Mouse (Mus musculus) CD4-positive, CD25-positive, alpha-beta regulatory T cell, adult 2 months (primary cell): ENCODE results near the gene Ano5.

Experiments
- DNase-seq: peaks from one replicate; pipeline ENCODE4 v3.0.0-alpha.2; 2012; ENCODE audit warnings: low read depth, low spot score

Gene Ano5

DNA sequence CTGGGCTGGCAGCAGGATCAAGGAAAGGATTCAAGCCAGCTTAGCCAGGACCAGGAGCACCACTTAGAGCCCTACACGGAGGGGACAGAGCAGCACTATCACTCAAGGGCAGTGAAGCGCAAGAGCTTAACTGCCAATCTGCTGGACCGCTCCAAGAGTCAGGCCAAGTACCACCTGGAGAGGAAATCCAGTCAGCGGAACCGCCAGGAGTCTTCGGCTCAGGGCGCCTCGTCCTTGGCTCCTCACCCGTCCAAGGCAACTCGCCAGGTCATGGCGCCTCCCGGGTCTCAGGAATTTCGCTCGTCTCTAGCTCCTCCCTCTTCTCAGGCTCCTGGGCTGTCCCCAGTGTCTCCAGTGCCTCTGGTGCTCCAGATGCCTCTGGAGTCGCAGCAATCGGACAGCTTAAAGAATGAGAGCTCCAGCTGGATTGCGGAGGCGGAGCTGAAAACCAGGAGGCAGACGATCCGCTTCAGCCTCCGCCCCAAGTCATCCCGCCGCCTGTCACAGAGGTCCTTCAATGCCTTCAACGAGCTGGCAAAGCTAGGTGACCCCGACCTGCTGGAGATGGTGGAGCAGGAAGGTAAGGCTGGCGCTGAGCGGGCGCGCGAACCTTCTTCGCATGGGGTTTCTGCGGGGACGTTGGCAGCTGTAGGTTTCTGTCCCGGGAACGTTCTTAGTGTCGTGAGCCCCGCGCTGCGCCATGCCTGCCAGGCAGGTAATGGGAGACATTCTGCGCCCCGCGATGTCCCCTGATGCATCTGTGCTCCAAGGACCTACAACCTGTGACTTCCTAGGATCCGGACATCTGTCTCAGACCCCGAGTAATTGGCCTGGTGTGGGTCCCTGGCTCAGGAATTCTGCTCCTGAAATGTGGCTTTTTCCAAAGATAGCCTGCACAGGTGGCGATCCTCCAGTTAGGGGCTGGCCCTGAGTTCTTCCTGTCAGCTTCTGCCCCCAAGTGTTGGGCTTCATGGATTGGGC lies at the start of gene Ano5:
TSS of gene Ano5 (plus strand) at position 359 of the 981 bp plus-strand sequence.
- DNase-seq = no peak

DNA sequence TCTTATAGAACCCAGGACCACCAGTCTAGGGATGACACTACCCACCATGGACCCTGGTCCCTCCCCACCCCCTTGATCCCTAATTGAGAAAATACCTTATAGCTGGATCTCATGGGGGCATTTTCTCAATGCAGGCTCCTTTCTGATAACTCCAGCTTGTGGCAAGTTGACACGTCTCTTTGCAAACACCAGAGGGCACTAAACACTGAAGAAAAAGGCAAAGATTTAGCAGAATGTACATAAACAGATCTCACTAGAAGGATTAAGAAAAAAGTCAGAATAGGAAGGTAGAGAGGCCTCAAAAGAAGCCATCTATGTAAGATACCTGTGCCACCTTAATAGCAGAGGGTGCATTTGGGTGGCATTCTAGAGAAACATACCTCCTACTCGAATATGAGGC lies 11.4 kb upstream of the Ano5 start:
- DNase-seq = no peak

DNA sequence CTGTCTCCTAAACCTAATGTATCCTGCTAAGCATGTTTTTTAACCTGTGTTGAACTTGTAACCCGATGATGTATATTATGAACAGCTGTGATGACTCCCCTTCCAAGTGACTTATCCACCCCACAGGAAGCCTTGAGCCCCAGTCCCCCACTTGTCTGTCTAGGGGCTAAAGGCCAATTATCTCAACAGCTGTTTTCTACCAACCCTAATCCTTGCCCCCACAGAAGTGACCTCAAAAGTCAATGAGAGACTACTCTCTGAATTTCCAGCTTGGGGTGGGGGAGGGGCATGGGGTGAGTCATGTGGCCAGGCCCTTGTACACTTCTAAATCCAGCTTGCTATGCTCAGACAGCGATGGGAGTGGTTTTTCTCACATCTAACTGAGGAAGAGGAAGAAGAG lies 6.9 kb upstream of the Ano5 start:
- no peak for DNase-seq

DNA sequence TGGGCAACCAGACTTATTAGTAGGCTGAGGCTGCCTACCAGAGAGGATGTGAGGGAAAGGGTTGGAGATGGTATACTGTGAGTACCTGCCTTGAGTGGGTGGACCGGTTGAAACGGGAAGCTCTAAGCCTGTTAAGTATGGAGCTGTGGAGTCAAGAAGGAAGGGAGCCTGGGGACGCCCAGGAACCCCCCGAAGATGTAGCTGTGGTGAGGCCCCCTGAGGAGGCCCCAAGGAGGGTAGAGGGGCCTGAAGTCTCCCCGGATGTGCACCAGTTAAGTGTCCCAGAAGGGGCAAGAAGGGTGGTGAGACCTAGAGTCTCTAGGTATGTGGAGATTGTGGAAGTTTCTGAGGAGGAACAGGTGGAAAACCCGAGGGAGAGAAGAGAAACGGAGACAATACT lies 682 bp upstream of the Ano5 start:
- no peak for DNase-seq

DNA sequence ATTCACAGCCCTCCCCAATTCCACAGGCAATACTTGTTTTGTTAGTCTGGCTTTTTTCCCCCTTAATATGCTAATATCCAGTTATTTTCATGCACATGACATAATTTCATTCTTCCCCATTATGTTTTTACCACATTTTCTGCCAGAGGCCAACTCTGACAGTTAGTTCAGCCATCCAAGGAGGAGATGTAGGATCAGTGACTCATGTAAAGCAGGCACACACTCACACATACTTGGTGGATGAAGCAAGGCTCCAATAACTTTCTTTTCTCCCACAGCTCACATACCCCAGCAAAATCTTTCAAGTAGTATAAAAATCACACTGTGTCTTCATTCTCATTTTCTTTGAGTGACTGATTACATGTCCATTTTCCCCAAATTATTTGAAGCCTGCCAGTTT lies 28.5 kb downstream of the Ano5 start:
- no peak for DNase-seq

DNA sequence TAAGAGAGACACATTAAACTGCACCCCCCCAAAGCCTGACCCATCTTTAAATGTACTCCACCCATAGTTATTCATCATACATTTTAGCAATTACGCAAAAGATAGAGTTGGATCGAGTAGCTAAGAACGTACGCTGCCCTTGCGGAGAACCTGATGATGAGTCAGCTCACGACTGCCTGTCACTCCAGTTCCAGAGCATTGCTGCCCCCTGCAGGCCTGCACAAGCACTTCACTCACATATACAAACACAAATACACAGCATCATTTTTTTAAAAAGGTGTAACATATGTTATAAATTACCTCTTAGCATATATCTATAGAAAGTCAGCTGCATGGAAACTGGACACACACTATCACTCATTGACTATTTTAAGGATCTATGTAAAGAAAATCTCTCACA lies 29.9 kb downstream of the Ano5 start:
- no peak for DNase-seq

DNA sequence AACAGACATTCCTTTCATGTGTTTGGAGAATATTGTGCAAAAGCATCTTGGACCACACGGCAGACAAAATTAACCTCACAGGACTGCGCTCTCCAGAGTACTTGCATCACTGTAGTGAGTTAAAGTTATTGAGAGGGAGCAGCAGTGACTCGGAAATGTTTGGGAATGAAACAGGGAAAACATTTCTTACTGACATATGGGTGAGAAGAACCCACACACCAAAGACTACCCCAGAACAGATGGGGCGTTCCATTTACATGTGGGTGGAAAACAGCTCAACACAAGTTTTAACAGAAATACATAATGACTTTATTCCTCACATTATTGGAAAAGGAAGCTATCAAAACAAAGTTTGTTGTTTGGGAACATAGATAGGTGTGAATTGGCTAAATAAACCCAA lies 89.2 kb downstream of the Ano5 start:
- DNase-seq = no peak

DNA sequence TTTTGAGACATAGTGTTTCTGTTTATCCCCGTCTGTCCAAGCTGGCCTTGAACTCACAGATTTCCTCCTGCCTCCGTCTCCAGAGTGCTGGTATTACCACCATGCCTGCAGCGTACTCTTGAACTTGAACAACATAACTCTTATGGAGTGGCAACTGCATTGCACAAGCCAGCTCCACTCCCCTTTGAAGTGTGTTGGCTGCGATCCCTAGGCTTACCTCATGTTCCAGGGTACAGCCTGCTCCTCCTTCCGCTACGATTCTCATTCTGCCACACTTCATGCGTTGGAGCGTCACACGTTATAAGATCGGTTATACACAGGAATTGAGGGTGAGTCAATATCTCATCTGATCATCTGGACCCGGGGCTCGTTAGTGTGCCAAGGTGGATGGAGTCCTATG lies 92.9 kb downstream of the Ano5 start:
- DNase-seq = no peak

DNA sequence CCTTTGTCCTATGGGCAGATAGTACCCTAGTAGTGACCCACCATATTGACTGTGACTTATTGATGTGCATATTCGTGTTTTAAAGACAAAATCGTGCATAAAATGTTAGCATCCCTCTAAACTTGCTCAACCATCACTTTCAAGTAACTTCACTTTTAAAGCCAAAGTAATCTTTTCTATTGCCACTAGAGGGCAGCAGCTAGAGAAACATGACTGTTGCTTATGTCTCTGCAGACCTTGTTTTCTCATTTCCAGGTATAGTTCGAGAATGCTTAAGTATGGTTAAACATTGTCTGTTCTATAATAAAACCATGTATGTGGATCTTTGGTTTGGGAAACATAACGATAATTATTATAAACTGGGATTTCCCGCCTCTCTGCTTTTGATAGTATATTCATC lies 103.6 kb downstream of the Ano5 start:
- DNase-seq = peak; percentile 33

DNA sequence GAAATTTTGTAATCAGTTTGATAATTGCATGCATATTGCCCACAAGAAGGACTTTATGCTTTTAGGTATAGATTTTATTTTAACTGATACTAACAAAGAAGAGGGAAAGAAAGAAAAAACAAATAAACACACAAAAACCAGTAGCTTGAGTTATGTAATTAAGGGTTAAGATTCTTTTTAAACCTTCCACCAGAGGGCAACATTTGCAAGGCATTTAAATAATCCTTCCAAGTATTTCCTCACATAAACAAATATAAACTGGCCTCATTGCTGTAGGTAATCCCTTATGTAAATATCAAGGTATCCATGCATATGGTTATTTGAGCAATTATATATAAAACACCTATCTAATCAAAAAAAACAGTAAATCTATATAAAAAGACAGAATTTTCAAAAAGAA lies 107.1 kb downstream of the Ano5 start:
- DNase-seq = peak; percentile 17

DNA sequence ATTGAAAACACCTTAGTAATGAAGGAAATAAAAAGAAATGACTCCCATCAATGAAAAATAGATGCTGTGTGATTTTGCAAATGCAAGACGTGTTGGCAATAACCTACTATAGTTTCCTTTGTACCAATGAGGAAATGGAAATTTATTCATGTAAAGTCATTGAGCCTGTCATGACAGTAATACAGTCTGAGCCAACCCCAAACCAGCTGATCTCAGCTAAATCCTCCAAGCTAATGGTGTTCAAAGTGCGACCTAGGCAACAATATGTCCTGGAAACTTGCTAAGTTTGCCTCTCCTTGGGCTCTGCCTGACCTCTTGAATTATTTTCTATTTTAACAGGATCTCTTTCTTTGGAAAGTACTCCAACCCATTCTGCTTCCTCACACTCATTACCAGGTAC lies 107.6 kb downstream of the Ano5 start:
- no peak for DNase-seq

DNA sequence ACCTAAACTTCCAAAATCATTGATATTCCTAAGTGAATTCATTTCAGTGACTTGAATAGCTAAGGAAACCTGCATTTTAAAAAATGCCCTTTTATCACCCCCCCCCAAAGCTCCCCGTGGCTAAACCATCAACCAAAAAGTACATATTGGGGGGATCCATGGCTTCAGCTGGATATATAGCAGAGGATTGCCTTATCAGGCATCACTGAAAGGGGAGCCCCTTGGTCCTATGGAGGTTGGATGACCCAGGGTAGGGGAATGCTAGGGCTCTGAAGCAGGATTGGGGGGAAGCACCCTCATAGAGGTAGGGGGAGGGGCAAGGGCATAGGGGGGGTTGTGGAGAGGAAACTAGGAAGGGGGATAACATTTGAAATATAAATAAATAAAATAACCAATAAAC lies 109.1 kb downstream of the Ano5 start:
- no peak for DNase-seq

DNA sequence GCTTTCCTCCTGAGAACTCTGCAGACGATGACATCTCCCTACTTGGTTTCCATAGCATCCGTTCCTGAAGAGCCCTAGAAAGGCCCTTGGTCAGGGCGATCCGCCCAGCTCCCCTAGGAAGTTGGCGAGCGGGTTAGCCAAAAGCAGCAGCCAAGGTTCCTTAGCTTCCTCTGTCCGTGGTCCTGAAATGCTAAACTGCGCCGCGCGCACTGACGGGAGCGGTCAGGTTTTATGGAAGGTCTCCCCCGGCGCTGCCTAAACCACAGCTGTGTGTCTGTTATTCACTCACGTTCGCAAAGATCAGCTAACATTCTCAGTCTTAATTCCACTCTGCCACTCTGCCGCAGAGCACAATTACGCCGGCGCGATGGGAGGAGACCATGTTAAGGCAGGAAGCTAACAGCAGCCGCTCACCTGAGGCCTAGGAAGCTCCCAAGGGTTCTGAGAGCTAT lies 110.9 kb downstream of the Ano5 start, which contains the start of gene Slc17a6:
TSS of gene Slc17a6 (plus strand) at position 313 of the 452 bp plus-strand sequence.
- DNase-seq = peak; percentile 7

DNA sequence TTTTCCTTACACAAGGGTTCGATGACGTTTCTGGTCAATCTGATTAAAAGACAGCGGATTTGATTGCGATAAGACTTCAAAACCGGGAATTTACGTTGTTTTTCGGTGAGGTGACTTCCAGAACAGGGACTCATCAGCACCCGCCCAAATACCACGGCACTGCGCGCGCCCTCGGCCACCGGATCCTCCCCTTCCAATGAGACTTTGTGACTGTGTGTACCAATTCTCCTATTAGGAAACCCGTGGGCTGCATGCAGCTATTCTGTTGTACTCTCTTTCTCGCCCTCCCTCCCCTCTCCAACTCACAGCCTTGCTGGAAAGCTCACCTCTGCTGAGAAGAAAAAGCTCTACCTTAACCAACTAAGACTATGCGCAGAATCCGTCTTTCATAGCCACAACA lies 111.4 kb downstream of the Ano5 start:
- no peak for DNase-seq

DNA sequence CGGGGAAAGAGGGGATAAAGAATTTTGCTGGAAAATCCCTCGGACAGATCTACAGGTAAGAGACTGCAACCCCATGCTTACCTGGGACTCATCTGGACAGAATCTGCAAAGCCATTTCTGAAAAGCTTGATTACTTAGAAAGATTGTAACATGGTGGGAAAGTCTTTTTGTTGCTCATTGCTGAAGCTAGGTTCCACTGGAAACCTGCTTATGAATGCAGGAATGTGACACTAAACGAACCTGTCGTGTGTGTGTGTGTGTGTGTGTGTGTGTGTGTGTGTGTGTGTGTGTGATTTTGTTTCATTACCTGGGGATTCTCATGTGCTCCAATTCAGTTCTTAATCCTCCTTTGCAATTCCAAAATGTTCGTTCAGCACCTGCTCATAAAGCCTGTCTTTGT lies 111.8 kb downstream of the Ano5 start:
- DNase-seq = no peak

DNA sequence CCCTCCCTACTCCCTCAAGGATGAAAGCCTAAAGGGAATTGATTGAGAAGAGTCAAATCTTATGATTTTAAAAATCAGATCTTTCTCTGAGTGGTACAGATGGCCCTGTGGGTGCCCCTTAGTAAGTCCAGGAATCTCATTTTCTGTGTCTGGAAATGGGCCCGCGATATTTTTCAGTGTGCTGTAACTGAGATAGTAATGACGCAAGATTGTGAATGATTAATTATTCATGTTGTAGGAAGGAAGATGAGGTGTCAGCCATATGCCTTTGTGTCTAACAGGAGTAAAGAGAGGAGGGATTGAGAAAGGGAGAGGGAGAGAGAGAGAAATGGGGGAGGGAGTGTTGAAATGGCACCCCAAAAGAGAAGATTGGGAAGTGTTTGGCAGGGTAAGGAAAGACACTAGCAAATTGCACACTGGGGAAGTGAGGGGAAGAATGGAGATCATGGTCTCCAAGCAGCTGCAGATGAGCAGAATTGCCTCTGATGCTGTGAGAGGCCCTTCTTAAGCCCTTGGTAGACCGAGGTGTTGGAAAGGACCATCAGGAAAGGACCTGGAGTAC lies 113.6 kb downstream of the Ano5 start:
- no peak for DNase-seq

DNA sequence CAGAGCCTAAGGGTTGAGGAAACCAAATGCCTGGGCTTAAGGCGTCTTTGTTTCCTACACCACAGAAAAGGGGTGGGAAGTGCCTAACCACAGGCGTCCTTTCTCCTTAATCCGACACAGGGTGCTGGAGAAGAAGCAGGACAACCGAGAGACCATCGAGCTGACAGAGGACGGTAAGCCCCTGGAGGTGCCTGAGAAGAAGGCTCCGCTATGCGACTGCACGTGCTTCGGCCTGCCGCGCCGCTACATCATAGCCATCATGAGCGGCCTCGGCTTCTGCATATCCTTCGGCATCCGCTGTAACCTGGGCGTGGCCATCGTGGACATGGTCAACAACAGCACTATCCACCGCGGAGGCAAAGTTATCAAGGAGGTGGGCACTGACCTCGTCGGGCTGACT lies 114.3 kb downstream of the Ano5 start:
- no peak for DNase-seq

DNA sequence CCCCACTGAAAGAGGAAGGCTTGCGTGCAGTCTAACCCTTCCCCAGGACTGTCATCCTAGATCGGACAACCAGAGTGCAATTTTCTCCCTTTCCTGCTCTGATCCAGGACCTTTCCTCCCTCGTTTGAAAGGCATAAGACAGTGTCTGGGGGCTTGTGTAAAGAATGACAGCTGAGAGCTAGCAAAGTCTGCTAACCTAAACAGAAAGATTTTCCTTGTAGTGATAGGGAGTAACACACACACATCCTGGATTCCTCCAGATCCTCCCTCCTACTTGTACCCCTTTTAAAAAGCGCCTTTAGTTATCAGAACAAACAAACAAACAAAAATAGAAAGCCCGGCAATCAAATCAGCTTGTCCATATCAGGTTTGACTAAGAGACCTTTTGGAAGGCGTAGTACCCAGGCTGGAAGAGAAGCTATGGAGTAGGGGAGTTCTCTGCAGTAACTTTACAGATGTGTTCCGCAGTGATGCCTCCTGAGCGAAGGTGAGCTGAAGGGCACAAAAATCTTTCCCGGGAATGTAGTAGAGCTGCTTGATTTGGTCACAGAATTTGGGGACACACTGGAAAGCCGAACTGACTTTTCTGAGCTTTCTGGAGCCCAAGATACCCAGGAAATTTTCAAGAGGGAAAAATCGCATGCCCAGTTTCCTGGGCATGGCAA lies 114.9 kb downstream of the Ano5 start:
- DNase-seq = no peak

DNA sequence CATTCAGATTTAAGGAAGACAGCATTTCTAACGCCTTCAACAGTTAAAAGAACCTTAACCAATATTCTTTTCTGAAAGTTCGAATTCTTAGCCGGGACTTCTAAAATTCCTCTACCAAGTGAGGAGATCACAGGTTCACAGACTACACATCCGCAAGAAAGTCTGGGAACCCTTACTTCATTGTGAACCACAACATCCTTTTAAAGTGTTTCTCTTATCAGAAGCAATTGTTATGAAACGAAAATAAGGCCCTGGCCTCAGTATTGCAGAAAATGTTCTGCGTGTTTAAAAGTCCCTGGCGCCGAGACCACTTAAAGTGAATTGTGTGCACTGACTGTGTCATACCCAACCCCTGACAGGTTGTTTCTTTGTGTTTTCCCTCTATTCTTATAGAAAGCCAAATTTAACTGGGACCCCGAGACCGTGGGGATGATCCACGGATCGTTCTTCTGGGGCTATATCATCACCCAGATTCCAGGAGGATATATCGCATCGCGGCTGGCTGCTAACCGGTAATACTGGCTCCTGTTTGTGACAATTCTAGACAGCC lies 115.7 kb downstream of the Ano5 start:
- no peak for DNase-seq

DNA sequence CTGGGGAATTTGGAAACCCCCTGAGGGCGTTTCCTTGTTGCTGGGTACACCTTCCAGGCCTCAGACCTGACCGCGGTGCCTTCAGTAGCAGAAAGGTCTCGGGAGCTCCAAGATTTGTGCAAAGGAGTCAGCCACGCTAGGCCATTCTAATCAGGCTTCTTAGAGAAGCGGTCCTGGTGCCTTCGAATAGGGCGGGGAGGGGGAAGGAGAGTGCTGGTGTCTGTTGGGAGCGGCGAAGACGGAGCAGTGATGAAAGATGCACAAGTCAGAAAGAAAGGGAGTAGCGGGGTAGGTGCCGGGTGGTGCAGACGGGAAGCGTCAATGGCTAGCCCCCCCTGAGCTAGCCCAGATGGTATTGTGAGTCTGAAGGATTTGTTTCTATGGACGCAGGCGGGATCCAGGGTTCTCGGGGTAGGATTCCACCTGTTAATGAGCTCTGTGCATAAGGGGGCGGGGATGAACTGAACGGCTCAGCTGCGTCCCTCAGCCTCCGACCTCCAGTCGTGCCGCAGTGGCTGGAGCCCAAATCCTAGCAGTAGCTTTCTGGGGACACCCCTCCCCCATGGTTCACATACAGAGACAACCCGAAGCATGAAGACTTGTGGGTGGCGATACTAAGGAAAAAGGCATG lies 116.3 kb downstream of the Ano5 start:
- no peak for DNase-seq

DNA sequence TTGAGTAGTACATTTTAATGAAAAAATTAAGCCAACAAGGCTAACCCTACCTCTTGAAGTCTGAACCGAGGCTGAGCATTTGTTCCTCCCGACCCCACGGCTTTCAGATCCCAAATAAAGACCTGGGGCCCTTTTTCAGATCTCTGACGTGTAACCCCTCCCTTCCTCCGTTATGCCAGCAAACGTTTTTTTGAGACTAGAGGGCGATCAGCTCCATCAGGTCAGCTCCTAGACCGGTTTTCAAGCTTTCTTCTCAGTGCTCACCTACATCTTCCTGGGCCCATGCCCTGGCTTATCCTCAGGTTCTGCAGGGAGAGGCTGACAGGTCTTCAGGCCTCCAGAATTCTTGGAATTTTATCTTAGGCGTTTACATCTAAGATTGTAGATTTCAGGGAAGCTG lies 116.8 kb downstream of the Ano5 start:
- DNase-seq = no peak

DNA sequence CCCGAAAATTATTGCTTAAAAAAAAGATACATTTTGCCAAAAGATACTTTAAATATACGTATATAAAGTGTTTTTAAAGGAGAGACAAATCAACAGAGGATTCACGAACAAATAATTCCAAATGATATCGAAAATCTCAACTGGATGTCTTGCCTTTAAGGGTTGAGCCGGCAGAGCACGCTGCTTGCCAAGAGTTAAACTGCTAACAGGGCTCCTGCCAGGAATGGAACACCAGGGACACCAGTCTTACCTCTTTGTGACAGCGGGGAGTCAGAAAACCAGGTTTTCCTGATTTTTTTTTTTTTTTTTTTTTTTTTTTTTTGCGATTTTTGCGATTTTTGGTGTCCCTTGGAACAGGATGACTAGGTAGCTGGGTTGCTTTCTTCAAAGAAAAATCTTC lies 117.5 kb downstream of the Ano5 start:
- DNase-seq = no peak
